Comparison of ENCODE assay signal across 26 mouse cellular contexts in the genomic region with DNA sequence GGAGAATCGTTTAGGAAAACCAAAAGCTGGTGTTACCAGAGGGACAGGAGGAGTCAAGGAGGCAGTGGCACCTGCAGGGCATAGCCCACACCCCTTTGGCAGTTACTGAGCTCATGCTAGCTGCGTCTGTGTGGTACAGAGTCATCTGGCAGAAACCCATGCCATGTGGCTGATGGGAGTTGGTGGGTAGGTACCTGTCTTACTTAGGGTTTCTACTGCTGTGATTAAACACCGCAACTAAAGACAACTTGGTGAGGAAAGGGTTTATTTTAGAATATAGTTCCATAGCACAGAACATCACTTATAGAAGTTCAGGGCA.
A peak's percentile ranks its signal among the peaks of the same experiment; 100 is the strongest.
DNase-seq lines count a peak whose midpoint lies in the region; ATAC-seq and TF ChIP-seq lines count a peak whose summit lies in the region.
"Had no signal": no experiment of that assay in that cellular context is flagged by ENCODE, and none has a peak within 500 bp of the region (broad histone marks: within the 10 kb centered on the region; RNA-seq: fewer than 3 reads in every experiment).

No protein-coding gene starts in this region.

- intact Hi-C loops in gastrocnemius, postnatal 14 days (cut with DNase I; ENCODE audit: low total_unique reads), result no loop called here

- H3K27ac ChIP-seq in bone marrow, adult 2 months (ENCODE audit: control insufficient read depth, insufficient read depth, low read depth, low read length, poor library complexity), result peak overlapping the region; percentile 71
- H3K27ac ChIP-seq: embryonic facial prominence, embryonic 10.5 days; embryonic facial prominence, embryonic 13.5 days; forebrain, embryonic 12.5 days; forebrain, embryonic 15.5 days; heart, adult 2 months; heart, embryonic 10.5 days; heart, embryonic 13.5 days; hindbrain, embryonic 12.5 days; hindbrain, embryonic 15.5 days; intestine, embryonic 15.5 days had no signal

- no peaks in the 10 kb centered on the region; the same call in 1 of the 2 replicates for H3K4me1 ChIP-seq in bone marrow, adult 2 months (ENCODE audit: control insufficient read depth, insufficient read depth, low read length)
- H3K4me1 ChIP-seq: embryonic facial prominence, embryonic 10.5 days; embryonic facial prominence, embryonic 13.5 days; forebrain, embryonic 12.5 days; forebrain, embryonic 15.5 days; heart, embryonic 13.5 days; hindbrain, embryonic 12.5 days; hindbrain, embryonic 15.5 days; intestine, embryonic 15.5 days had no signal

- WGBS in bone marrow, adult 2 months, result 75% methylated on average over 3 of the region's 3 CpGs

- peak; percentile 19 for ATAC-seq in CD4-positive, CD25-positive, alpha-beta regulatory T cell, adult 4 months
- ATAC-seq: forebrain, embryonic 15.5 days; intestine, embryonic 15.5 days had no signal

- TF ChIP-seq POLR2A in bone marrow, adult 2 months (IDR thresholded peaks at IDR 0.05; ENCODE audit: borderline replicate concordance, control insufficient read depth, low read depth, low read length), result no peak

- no peak for TF ChIP-seq CTCF in bone marrow, adult 2 months (IDR thresholded peaks at IDR 0.05; ENCODE audit: control insufficient read depth, insufficient read depth, low read length)

- peak; percentile 27 to 34 for DNase-seq in spleen, postnatal 36 days (ENCODE audit: low spot score in 2 of 2)
- no peak for DNase-seq in spleen, postnatal 10 days (ENCODE audit: low spot score in 2 of 2)
- DNase-seq in right cerebral cortex, adult 18-20 months, result no peak
- no peak for DNase-seq in gastrocnemius, postnatal 14 days
- DNase-seq: adrenal gland, adult 8-10 months; adrenal gland, postnatal 25 days; cerebellum, adult 18-20 months; cerebellum, adult 9-11 months; cerebellum, postnatal 36 days; embryo, embryonic 11 days; gastrocnemius, postnatal 36 days; heart, adult 2 months; heart, postnatal 14 days; heart, postnatal 4 days had no signal

- H3K4me3 ChIP-seq in bone marrow, adult 2 months (replicated peaks; ENCODE audit: control insufficient read depth, low read depth, low read length), result no peak overlapping the region
- H3K4me3 ChIP-seq: embryonic facial prominence, embryonic 10.5 days; embryonic facial prominence, embryonic 13.5 days; erythroblast, embryonic 14.5 days; forebrain, embryonic 12.5 days; forebrain, embryonic 15.5 days; heart, adult 2 months; heart, embryonic 10.5 days; heart, embryonic 13.5 days; hindbrain, embryonic 12.5 days; hindbrain, embryonic 15.5 days; intestine, embryonic 15.5 days had no signal

Comparison
In these comparisons a context has a peak if more than half of its experiments do, and no peak if none do; other contexts are left out.
1. DNase-seq: peak in spleen, postnatal 36 days (2 of 2); none in spleen, postnatal 10 days (0 of 2), right cerebral cortex, adult 18-20 months (single experiment) and gastrocnemius, postnatal 14 days (single experiment).